Mouse (Mus musculus): ENCODE data around the gene 2310057M21Rik.

2310057M21Rik gene

DNA sequence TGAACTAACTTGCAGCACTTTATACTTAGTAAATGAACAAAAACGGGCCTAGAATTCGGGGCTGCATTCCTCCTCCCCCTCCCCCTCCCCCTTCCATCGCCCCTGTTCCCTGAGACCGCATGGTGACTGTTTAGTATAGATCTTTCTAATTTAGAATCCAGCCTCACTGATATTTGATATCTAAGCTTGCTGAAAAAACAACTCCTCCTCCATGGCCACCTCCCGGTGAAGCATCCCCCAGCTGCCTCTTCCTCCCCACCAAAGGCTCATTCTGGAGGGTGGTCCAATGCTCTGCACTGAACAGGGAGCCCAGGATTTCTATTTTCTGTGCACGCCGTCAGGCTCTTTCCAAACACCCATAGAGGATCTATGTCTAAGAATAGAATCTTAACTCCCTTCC lies 44.2 kb downstream of the 2310057M21Rik start:
- no peak for DNase-seq

DNA sequence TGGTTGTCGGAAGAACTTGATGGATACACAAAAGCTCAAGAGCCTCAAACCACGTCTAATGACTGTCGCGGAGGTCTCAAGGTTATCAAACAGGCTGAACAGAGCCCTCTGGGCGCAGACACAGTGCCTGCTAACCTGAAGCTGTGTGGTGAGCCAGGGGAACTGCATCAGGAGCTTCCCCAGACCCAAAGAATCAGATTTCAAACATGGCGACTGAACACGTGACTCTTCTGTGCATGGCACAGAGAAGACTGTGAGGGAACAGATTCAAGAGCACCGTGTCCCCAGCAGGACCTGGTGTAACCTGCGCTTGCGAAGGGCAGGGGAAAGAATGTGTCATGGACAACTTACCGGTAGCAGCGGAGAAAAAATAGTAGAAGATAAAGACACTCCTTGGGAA lies 45.0 kb downstream of the 2310057M21Rik start:
- no peak for DNase-seq

DNA sequence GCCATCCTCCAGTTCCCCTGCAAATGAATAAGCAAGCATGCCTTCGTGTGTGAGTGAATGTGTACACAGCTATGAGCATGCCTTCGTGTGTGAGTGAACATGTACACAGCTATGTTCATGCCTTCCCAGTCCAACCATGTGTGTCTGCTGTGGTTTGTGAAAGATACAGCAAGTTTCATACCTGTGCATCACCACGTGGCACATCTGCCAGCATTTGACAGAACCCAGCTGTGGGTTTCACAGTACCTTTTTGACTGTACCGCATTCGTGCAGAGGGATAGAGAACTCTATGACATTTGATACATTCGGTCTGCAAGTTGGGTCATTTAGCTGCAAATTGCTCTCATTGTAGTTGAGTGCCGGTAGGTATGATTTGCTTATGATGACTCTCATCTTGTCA lies 48.1 kb downstream of the 2310057M21Rik start:
- DNase-seq, result no peak

DNA sequence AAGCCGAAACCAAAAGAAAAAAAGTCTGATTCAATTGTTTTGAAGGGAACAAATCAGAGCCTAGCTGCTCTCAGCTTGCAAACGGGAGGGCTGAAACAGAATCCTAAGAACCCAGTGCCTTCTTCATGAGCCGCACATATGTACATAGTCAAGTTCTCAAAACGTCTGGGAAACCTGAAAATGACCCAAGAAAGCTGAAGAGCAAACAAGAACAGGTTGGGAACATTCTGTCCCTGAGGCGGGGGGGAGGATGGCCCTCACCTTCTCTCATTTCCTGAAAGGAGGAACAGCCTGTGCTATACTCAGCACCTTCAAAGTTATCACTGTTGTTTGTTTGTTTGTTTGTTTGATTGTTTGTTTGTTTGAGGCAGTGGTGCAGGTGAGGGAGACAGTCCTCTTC lies 55.8 kb downstream of the 2310057M21Rik start:
- DNase-seq, result no peak

DNA sequence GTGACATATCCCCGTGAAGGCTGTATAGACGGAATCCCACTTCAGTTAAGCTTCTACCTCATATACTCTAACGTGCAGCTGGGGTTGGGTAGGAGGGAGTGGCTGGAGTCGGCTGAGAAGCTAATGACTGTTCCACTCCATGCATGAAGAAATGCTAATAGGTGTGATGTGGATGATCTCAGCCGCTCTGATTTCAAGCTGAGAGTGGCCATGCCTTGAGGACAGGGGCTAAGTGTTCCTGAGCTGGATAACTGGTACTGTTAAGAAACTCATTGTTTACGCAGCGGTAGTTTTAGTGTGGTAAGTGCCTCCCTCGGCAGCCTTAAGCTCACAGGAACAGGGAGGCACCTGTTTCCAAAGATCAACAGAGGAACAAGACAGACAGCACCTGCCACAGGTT lies 59.2 kb downstream of the 2310057M21Rik start:
- no peak for DNase-seq

DNA sequence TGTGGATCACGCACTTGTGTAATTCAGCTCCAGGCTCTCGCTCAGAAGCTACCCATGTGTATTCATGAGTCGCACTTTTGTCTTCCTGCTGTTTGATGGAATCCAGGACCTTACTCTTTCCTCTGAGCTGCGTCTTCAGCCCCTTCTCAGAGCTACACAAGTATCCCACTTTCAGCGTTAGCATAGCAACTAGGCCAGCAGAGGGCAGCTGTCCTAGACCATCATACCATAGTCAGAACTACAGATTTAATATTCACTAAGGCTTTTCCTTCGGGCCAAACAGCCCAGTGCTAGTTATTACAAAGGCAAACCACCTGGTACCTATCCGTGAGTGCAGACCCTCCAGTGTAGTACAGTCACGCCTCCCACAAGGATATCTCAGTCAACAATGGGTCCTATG lies 65.4 kb downstream of the 2310057M21Rik start:
- DNase-seq, result no peak

All from right cerebral cortex, postnatal 4 days (tissue).